Mouse (Mus musculus): ENCODE measurements at regions not wholly inside any gene's neighbourhood (a gene's known extent, or its start where the extent isn't known, plus 50 kb on each side); places are given as distances from the start of the nearest gene placed in this dataset.

DNA sequence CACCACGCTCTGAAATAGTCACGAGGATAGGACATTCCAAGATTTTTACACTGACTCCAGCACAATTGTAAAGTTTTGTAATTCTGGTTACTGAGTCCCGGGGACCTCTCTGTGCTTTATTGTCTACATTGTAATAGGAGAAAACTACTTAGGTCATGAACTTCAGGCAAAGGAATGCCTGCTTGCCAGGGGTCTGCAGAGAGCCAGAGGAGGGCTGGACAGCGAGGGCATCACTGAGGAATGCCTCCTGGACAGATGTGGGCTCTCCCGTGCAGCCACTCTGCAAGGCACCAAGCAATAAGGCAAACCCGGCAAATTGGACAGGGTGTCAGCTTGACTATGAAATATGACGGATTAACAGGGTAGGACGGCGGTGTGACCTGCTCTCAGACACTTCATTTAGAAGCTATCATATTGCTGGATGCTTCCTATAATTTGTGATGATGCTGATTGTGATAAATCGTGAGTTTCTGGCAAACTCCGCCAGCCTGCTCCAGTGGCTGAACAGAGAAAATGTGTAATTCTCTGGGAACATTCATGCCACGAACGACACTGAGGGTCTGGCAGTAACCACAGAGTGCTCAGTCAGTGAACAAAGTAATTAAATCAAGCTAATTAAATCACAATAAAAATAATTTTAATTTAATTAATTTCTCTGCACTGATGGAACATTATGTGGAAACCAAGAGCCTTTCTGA is 747.7 kb upstream of the Car8 start:
- intact Hi-C loops (cut with DNase I; ENCODE audit: low total_unique reads): no loop called here
- DNase-seq: no peak

DNA sequence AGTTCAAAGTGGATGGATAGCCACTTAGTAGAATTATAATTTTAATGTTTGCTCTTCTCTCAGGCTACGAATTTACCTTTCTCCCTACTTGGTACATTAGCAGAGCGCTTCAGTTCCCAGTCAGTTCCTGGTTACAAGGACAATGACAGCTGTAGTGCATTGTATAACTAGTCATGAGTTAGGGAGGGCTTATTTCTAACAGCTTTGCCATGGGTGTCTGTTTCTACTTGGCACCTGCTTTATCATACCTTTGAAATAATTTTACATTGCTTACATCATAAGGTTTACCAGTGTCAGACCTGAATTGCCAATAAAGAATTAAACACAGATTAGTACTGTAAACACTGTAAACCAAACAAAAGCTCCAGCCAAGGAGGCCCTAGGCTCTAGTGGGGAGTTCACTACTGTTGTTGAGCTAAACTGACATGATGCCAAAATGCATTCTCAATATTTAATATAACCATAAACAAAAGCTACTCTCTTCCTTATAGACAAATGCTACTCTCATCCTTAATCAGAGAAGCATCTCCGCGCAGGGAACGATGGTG is 745.3 kb upstream of the Car8 start:
- intact Hi-C loops (cut with DNase I; ENCODE audit: low total_unique reads): no loop called here
- no peak for DNase-seq

DNA sequence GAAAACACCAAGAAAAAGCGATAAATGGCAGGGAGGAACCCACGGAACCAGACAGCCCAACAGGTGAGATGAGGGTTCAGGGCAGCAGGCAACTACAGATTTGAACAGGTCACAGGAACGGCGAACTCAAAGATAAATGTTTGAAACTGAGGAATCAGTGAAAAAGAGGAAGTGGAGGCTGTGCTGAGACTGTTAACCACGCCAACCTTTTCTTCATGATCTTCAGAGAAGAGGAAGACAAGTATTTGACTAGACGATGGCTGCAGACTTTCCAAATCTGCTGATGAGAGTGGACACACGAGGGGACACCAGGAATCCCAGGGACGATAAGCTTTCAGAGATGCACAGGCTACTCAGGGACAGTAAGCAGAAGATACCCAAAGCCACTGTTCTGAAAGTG is 740.1 kb upstream of the Car8 start:
- DNase-seq: no peak
- intact Hi-C loops (cut with DNase I; ENCODE audit: low total_unique reads): no loop called here

DNA sequence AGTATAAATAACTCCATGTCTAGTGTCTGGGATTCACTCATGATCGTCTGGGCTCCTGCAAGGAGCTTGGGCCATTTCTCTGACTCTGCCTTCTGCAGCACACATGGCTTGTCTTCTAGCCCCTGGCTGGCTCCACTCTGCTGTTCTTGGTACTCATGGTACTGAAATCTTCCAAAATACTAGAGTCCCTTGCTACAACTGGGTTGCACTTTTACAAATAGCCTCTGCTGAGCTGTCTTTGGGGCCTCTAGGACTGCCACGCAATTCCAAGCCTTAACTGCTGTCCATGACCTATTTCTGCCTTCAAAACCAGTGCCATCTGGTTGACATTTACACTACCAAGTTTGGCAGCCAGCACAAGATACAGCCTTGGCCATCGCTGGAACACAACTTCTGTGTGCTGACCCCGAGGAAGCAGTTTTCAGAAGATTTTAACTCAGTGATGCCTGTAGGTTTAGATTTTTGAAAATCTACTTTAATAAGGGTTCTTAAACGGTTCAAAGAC is 731.2 kb upstream of the Car8 start:
- DNase-seq: no peak
- intact Hi-C loops (cut with DNase I; ENCODE audit: low total_unique reads): no loop called here

DNA sequence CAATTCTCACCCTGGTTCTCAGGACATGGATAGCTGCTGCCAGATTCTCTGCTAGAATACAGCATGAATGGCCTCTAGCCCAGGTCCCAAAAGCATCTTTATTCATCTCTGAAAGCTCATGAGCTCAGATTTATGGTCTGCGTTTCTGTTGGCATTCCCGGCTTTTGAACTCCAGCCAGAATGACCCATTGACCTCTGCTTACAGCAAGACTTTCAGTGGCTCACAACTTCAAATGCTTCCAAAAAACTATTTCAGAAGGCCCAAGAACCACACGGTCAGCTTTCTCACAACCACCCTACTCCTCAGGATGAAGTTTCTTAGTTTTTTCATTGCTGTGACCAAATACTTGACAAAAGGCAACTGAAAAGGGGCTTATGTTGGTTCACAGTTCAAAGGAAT is 729.9 kb upstream of the Car8 start:
- intact Hi-C loops (cut with DNase I; ENCODE audit: low total_unique reads): no loop called here
- DNase-seq: no peak

DNA sequence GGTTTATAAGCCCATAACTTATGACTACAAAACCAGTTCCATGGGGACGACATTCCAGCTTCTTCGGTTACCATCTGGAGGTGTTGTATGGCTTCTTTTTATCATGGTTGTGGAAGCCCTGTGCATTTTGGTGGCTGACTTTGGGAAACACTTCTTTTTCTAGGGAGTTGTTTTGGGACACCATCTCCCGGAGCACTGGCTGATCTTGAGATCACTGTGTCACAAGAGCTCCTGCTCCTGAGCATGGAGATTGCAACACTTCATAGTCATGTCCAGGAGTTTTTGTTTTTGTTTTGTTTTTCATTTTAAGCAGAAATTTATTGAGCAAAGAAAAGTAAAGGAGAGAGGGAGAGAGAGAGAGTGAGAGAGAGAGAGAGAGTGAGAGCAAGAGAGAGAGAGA is 729.1 kb upstream of the Car8 start:
- intact Hi-C loops (cut with DNase I; ENCODE audit: low total_unique reads): no loop called here
- DNase-seq: no peak

DNA sequence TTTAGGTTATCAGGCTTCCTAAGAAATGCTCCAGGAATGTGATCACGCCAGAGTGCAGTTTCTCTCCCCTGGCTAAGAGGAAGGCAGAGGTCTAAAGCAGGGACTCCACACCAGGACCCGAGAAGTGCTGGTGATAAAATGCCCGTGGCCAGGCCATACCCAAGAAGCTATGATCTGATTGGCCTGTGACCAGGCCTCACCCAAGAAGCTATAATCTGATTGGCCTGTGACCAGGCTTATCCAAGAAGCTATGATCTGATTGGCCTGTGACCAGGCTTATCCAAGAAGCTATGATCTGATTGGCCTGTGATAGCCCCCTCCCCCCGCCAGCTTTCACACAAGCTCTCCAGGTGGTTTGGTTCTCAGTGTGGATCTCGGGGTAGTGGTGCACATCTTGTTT is 726.7 kb upstream of the Car8 start:
- intact Hi-C loops (cut with DNase I; ENCODE audit: low total_unique reads): no loop called here
- no peak for DNase-seq

DNA sequence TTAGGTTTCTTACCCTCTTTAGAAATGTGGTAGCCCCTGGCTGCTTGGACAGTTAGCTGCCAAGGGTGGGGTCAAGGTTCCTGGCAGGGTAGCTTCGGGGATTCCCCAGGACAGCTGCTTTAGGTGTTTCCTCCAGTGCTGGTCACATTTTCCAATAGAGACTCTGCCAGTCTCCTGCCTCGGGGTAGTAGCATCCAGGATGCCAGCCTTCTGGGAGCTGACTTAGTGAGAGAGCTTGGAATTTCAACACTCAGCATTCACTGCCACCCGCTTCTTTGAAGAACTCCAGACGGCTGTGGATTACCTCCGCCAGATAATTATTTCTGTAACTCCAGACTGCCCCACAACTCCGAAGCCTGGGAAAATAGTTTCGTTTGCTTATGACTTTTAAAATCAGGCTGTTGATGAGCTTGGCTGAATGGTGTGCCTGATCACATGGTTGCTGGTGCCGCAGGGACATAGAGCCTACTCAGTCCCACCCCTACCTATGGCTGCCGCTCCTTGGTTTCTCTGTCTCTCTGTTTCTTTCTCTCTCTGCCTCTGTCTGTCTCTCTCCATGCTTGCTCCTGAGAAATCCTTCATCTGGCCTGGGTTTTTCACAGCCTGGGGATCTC is 724.2 kb upstream of the Car8 start:
- peak; percentile 23 for DNase-seq
- intact Hi-C loops (cut with DNase I; ENCODE audit: low total_unique reads): no loop called here

DNA sequence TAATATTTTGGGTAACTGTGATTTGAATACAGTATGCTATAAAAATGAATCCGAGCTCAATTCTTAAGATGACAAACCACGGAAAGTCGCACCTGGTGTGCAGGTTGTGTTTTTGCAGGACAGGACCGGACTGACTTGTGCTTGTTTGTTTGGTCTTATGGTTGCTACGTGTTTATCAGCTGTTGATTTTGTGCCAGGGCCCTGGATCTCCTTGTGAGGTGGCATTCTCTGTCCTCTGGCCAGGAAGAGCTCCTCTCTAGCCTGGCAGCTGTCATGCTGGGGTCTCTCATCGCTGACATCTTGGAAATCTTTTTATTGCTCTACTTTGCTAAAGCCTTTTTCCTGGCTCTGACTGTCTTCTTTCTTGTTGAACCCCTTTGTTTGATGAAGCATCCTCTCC is 723.0 kb upstream of the Car8 start:
- DNase-seq: no peak
- intact Hi-C loops (cut with DNase I; ENCODE audit: low total_unique reads): no loop called here

DNA sequence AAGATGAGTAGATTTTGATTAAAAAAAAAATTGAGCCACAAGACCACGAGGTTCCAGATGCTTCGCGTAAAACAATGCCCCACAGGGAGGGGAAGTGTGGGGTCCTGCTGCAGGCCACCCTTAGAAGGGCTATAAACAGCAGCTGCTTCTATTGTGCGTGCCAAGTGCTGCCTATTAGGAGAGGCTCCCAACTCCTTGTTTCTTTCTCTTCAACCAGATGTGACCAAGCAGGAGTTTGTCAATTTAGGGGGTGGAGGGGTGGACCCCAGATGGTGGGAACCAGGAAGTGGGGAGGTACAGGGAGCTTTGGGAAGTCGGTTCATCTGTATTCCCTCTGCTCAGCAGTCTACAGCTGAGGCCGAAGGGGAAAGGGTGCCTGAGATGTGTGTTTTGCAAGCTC is 718.9 kb upstream of the Car8 start:
- DNase-seq: peak; percentile 26
- intact Hi-C loops (cut with DNase I; ENCODE audit: low total_unique reads): no loop called here

DNA sequence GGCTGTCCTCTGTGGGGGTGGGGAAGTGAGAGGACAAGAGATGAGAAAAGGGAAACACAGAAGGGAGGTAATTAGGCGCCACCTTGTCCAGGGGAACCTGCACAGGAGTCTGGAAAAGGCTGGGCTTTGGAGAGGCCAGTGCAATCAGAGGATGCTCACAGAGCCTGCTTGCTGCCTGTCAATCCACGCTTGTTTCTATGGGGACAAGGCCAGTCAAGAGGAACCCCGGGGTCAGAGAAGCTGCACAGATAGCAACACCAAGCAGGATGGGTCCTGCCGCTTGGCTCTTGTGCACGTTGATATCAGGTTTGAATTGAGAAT is 718.1 kb upstream of the Car8 start:
- intact Hi-C loops (cut with DNase I; ENCODE audit: low total_unique reads): no loop called here
- no peak for DNase-seq

DNA sequence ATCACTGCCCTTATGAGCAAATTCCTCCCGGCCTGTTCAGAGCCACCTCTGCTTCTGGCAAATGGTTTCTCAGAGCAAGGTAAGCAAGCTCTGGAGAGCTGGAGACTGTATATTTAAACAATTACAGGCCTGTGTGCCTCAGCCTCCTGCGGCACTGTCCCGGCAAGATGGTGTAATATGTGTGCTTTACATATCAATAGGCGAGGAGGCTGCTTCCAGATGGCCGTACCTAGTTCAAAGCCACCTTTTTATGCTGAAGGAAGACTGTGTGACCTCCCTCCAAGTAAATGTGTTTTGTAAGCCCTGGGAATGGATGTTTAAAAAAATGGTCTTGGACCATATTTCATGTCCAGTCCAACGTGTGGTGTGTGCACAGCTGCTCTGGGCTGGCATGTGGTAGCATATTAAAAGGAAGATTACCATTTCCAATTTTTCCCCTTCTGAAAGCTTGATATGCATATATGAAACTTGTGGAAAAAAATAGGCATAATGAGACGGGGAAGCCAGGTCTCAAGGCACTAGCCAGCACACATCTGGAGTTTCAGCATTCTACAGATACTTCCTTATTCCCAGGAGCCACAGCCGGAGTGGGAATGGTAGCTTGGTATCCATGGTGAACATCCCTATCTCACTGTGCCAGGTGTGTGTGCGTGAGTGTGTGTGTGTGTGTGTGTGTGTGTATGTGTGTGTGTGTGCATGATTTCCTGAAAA is 717.6 kb upstream of the Car8 start:
- intact Hi-C loops (cut with DNase I; ENCODE audit: low total_unique reads): no loop called here
- DNase-seq: no peak

DNA sequence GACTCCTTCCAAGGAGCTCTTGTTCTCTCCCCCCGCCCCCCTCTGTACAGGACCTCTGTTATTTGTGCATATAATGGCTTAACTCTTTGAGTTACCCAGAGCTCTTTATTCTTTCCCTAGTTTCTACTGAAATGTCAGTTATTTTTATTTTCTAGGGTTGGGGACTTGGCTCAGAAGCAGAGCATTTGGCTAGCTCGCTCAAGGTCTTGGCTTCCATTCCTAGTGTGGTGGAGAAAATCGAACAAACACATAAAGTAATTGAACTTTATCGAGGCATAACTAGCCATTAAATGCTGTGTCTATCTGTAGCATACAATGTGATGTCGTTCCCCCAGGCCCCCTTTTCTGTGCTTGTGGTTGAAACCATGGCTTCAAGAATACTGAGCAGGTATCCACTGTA is 716.5 kb upstream of the Car8 start:
- no peak for DNase-seq
- intact Hi-C loops (cut with DNase I; ENCODE audit: low total_unique reads): no loop called here

DNA sequence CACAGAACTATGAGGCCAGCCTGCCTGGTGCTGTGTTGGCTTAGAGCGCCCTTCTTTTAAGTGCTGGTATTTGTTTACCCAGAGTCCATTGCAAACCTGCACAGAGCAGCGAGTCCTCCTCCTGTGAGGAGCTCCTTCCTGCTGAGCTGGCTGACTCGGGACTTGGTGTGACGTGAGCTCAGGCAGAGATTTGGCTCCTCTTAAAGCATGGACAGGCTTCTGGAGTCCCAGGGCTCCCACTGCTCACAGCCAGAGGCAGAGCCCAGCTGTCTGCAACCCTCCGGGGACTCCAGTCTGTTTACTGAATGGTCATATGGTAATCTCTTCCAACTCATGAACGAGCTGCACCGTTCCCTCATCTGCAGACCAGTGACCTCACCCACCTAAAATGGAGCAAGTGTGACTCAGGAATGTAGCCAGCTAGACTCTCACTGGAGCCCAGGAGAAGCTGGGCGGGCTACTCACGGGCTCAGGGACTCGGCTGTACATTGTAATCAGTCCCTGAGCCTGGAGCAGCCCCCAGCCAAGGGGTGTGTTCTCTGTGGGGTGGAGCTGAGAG is 715.6 kb upstream of the Car8 start:
- intact Hi-C loops (cut with DNase I; ENCODE audit: low total_unique reads): no loop called here
- peak; percentile 79 for DNase-seq

DNA sequence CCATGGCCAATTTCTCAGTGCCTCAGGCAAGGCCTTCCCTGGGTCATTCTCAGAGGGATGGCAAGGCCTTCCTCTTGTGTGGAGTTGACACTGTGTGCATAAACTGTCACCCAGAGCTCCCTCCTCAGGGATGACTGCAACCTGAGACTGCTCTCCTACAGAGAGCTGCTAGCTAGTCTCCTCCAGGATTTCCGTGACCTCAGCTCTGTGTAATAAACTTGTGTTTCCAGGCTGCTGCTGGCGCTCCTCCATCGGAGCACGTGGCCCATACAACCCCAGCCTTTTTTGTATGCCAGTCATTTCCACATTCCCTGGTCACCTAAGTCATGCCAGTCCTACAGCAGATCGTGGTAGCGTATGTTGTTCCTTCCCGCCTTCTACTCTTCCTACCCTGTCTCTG is 714.3 kb upstream of the Car8 start:
- DNase-seq: no peak
- intact Hi-C loops (cut with DNase I; ENCODE audit: low total_unique reads): no loop called here

DNA sequence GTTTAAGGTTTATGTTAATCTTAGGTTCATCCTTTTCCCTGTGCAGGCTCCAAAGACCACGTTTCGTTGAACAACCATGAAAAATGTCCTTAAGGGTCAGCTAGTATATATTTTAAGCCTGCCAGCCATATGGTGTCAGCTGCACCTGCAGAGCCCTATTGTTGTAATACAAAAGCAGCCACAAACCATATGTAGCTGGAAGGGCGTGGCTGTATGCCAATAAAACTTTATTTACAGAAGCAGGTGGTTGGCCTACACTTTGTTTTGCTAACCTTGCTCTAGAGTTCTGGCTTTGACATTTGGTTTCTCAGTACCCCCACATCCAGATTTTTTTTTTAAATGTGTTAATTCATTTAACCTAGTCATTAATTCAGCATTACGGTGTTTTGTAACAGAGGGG is 711.1 kb upstream of the Car8 start:
- intact Hi-C loops (cut with DNase I; ENCODE audit: low total_unique reads): no loop called here
- DNase-seq: no peak

DNA sequence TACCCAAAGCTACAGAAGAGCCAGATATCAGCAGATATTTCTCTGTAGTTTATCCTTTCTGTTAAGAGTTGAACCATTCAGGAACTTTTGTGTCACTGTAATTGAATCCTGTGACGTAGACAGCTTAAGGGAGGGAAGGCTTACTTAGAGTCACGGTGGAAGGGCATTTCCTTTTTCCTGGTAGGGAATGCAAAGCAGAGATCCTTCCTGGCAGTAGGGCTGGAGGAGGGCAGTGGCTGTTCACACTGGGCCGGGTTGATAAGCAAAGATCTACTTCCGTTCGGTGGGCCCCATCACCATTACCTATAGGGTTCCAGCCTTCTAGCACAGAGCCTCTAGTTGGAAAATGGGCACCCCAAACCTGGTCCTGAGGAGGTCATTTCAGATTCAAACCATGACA is 710.7 kb upstream of the Car8 start:
- intact Hi-C loops (cut with DNase I; ENCODE audit: low total_unique reads): no loop called here
- no peak for DNase-seq

DNA sequence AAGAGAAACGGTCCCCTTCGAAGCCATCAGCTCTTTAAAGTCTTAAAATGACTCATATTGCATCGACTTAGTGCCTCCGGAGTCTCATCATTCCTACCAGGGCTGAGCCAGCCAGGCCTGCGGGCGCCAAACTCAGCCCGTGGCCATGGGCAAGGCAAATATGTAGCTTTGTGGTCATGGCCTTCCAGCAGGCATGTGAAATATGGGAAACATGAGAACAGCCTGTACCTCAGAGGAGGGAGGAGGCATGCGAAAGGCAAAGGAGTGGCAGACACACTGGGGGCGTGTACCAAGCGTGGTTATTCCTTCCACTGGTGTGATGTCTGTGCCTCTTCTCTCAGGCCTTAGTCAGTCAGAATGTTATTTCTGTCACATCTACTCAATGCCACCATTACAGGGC is 706.3 kb upstream of the Car8 start:
- intact Hi-C loops (cut with DNase I; ENCODE audit: low total_unique reads): no loop called here
- DNase-seq: no peak

DNA sequence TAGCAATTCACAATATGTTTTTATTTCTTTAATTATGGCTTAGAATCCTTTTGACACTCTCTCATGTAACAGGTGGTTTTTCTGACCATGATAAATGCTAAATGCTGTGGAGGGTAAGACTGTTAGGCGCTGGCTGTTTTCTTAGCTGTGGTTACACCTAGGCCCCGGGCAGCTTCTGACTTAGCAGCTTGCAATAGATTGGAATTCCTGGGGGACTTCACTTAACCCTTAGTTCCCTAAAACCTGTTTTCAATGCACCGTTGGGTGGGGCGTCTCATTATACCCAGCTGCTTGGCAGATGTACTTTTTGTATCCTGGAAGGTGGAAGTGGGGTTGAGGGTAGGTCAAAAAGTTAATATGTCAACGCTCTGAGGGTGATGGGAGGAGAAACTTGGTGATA is 704.2 kb upstream of the Car8 start:
- DNase-seq: no peak
- intact Hi-C loops (cut with DNase I; ENCODE audit: low total_unique reads): no loop called here

DNA sequence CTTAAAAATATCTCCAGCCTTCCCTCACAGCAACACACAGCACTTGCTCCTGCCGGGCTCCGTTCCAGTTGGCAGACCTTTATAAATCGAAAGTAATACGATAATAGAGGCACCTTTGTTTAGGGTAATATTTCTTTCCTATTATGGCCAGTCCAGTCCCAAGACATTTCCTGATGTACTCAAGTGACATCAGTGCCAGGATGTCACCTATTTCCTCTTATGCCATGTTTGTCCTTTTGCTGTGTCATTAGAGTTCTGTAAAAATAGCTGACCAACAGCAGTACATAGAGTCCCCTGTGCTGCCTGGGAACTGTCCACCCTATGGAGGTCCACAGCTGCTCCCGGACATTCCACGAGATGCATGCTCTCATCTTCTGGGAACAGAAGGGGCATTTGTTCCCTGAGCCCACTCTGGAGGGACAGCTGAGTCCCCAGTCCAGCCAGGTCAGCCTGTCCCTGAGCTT is 700.1 kb upstream of the Car8 start:
- DNase-seq: peak; percentile 40
- intact Hi-C loops (cut with DNase I; ENCODE audit: low total_unique reads): no loop called here

DNA sequence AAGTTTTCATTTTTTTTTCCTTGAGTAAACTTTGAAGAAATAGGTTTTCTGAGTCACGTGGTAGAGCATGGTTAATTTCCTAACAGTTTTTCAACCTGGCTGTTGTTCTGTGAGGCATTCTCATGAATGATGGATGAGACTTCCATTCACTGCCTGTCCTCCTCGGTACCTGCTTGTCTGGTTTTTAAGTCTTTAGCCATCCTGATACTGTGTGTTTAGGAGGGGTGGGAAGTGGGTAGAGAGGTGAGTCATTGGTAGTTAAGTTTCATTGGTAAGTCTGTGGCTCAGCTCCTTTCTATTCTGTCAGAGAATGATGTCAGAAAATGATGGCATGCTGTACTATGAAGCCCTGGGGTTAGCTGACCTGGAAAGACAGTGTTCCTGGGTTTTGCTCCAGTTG is 697.1 kb upstream of the Car8 start:
- intact Hi-C loops (cut with DNase I; ENCODE audit: low total_unique reads): no loop called here
- DNase-seq: no peak
